Mouse (Mus musculus): ENCODE data around the gene Cel.

GRCm38 (mm10) chr2:28566545-28566944 lies 3.3 kb upstream of the Cel start:
- TF ChIP-seq CTCF (IDR thresholded peaks at IDR 0.05; ENCODE audit: insufficient read depth, low read depth, low read length) (no peak), POLR2A (IDR thresholded peaks at IDR 0.05; ENCODE audit: insufficient read depth, low read depth, low read length) (no peak)

Data from olfactory bulb, adult 2 months (tissue).